Mouse (Mus musculus) liver, embryonic 14 days (tissue): ENCODE results near the gene Aurka. TPM values are rescaled to one million over a fixed set of nuclear protein-coding genes. Genes with fewer than 3 reads are reported as not detected.

ENCODE experiments used
- polyA plus RNA-seq: library from polyadenylated mRNA; depleted of rRNA; stranded (reverse); fragments of >200 nt; gene quantifications from 2 replicates; pipeline ENCODE4 v1.2.3, GENCODE M21; 2012; rRNA removed

Aurka gene
- polyA plus RNA-seq: 62.5 and 69.6 TPM in 2 replicates

GRCm38 (mm10) chr2:172370411-172371223, at the start of gene Aurka, which contains the start of gene Cstf1:
Gene Aurka, minus strand, starts transcription at chr2:172370535.
Gene Cstf1, plus strand, starts transcription at chr2:172370681.

DNA sequence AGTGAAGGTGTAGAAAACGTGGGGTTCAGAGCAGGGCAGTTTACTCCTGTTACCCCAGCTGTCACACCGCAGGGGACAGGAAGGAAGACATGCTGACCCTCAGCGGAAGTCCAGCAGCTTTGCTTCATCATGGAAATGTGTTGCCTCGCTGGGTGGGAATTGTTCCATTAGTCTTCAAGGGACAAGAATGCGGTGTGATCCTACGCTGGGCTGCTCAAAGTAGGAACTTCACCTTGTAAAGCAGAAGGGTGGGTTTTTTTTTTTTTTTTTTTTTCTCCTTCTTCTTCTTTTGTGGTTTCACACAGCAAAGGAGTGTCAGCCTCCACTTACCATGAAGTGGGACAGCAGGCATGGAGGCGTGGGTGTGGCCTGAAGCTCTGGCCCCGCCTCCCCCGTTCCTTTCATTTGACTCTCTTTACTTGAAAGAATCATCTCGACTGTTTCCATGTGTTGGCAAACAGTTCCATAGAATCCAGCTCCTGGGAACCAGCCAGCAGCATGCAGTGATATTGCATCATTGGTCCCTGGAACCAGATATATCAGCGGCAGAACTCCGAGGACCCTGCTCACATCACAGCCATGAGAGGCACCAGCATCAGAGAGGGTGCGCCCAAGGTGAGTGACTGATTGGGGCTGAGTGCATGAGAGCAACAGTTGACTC, 23.2 kb upstream of the Aurka start, which contains the start of gene Cass4:
TSS of gene Cass4 (plus strand) at position 404 of the 661 bp plus-strand sequence.

GRCm38 (mm10) chr2:172345258-172345738, 25.0 kb downstream of the Aurka start, which contains the start of gene Fam210b:
Gene Fam210b, plus strand, starts transcription at chr2:172345565.

Other genes starting within 250 kb of the Aurka start
- not detected in 2 replicates for gene Mc3r, start 122.0 kb downstream of the Aurka start, polyA plus RNA-seq
- 49.8 and 64.5 TPM in 2 replicates for gene Fam210b, start 25.0 kb downstream of the Aurka start, polyA plus RNA-seq
- 21.8 and 25.5 TPM in 2 replicates for gene Cstf1, start 146 bp upstream of the Aurka start, polyA plus RNA-seq
- 0.40 TPM in 2 replicates for gene Cass4, start 23.3 kb upstream of the Aurka start, polyA plus RNA-seq
- 20.2 and 24.2 TPM in 2 replicates for gene Rtf2, start 70.0 kb upstream of the Aurka start, polyA plus RNA-seq
- not detected in 2 replicates for gene Gcnt7, start 88.1 kb upstream of the Aurka start, polyA plus RNA-seq
- gene Fam209, start 102.0 kb upstream of the Aurka start, polyA plus RNA-seq: 0.17 TPM in 1 of 2 replicates, not detected in the other
- 0.01 and 0.03 TPM in 2 replicates for gene Tfap2c, start 179.1 kb upstream of the Aurka start, polyA plus RNA-seq